15 mouse cellular contexts compared by ENCODE assay signal in genomic region chr19:18653058-18653457, GRCm38 (mm10). TPM values are rescaled to one million over a fixed set of nuclear protein-coding genes. Genes with fewer than 3 reads are reported as not detected.
A peak's percentile ranks its signal among the peaks of the same experiment; 100 is the strongest.
DNase-seq lines count a peak whose midpoint lies in the region; ATAC-seq and TF ChIP-seq lines count a peak whose summit lies in the region.
"Had no signal": no experiment of that assay in that cellular context is flagged by ENCODE, and none has a peak within 500 bp of the region (broad histone marks: within the 10 kb centered on the region; RNA-seq: fewer than 3 reads in every experiment).

No protein-coding gene starts in this region.

- H3K27ac ChIP-seq in heart, embryonic 10.5 days = peak overlapping the region; percentile 39; the same call in 1 of the 2 replicates
- no peak overlapping the region for H3K27ac ChIP-seq in heart, embryonic 12.5 days (ENCODE audit: poor library complexity, severe bottlenecking)
- H3K27ac ChIP-seq in CH12.LX (ENCODE audit: insufficient read depth, low read depth) (peak overlapping the region; percentile 97), MEL (ENCODE audit: control insufficient read depth, low read depth, low read length) (0 out of 2 replicates have a peak overlapping the region, but pooled peaks have one; percentile 16)
- H3K27ac ChIP-seq: embryonic facial prominence, embryonic 13.5 days; forebrain, embryonic 12.5 days; hindbrain, embryonic 10.5 days; hindbrain, embryonic 14.5 days; intestine, embryonic 15.5 days had no signal

- no peak for TF ChIP-seq CTCF in CH12.LX (conservative IDR thresholded peaks at IDR 0.05 in 1 of 2, IDR thresholded peaks at IDR 0.05 in 1 of 2; ENCODE audit: low read depth in 2 of 2, low read length in 2 of 2)
- TF ChIP-seq CTCF in MEL (IDR thresholded peaks at IDR 0.05 in 2 of 3, conservative IDR thresholded peaks at IDR 0.05 in 1 of 3; ENCODE audit: control insufficient read depth in 1 of 3, insufficient read depth in 1 of 3, low read depth in 2 of 3, low read length in 3 of 3, poor library complexity in 1 of 3, severe bottlenecking in 1 of 3) = no peak

- WGBS in heart, embryonic 10.5 days = 75% methylated on average over 6 of the region's 6 CpGs
- 61% methylated on average over 6 of the region's 6 CpGs for WGBS in heart, embryonic 12.5 days

- no peaks in the 10 kb centered on the region for H3K27me3 ChIP-seq in heart, embryonic 10.5 days (ENCODE audit: insufficient read depth, poor library complexity, severe bottlenecking)
- no peaks in the 10 kb centered on the region for H3K27me3 ChIP-seq in heart, embryonic 12.5 days (replicated peaks)
- H3K27me3 ChIP-seq in CH12.LX (replicated peaks) (no peaks in the 10 kb centered on the region), MEL (ENCODE audit: control insufficient read depth in 1 of 2, insufficient read depth in 2 of 2, low read length in 2 of 2) (no peaks in the 10 kb centered on the region)
- H3K27me3 ChIP-seq: embryonic facial prominence, embryonic 13.5 days; forebrain, embryonic 12.5 days; intestine, embryonic 15.5 days had no signal

- no peaks in the 10 kb centered on the region for H3K79me2 ChIP-seq in CH12.LX (replicated peaks; ENCODE audit: control insufficient read depth, extremely low read depth, insufficient read depth, poor library complexity, severe bottlenecking)
- H3K79me2 ChIP-seq in MEL (ENCODE audit: control insufficient read depth, insufficient read depth, low read length, poor library complexity) = no peaks in the 10 kb centered on the region

- no peak for TF ChIP-seq EP300 in CH12.LX (IDR thresholded peaks at IDR 0.05; ENCODE audit: low read length)
- peak; percentile 8 to 47; a peak in 2 of 4 replicates for TF ChIP-seq EP300 in MEL (IDR thresholded peaks at IDR 0.05; ENCODE audit: low read depth in 1 of 2, low read length in 2 of 2)

- H3K9ac ChIP-seq in heart, embryonic 12.5 days = no peak overlapping the region
- H3K9ac ChIP-seq in CH12.LX (ENCODE audit: insufficient read depth, low read depth) (peak overlapping the region; percentile 21; the same call in 1 of the 2 replicates), MEL (ENCODE audit: control insufficient read depth, low read depth, low read length, poor library complexity, severe bottlenecking) (no peak overlapping the region)
- H3K9ac ChIP-seq: embryonic facial prominence, embryonic 13.5 days; forebrain, embryonic 12.5 days; hindbrain, embryonic 14.5 days; intestine, embryonic 15.5 days had no signal

- TF ChIP-seq POLR2A in CH12.LX (IDR thresholded peaks at IDR 0.05; ENCODE audit: low read depth, low read length) (no peak), MEL (IDR thresholded peaks at IDR 0.05; ENCODE audit: control insufficient read depth in 1 of 2, insufficient read depth in 1 of 2, low read depth in 1 of 2, low read length in 2 of 2, poor library complexity in 1 of 2) (no peak)

- H3K4me2 ChIP-seq in heart, embryonic 12.5 days = no peak overlapping the region
- no peak overlapping the region; the same call in 1 of the 2 replicates for H3K4me2 ChIP-seq in CH12.LX (ENCODE audit: insufficient read depth, low read depth, poor library complexity, severe bottlenecking)
- H3K4me2 ChIP-seq: embryonic facial prominence, embryonic 13.5 days; forebrain, embryonic 12.5 days; hindbrain, embryonic 14.5 days; intestine, embryonic 15.5 days had no signal

- dilution Hi-C loops in CH12.LX (cut with MboI; ENCODE audit: extremely low pct_ligation_motif_present, extremely low pct_unique_long_range_greater_than_20kb, low sequenced_read_pairs) = no loop called here

- no peak overlapping the region for H3K4me3 ChIP-seq in heart, embryonic 10.5 days
- H3K4me3 ChIP-seq in heart, embryonic 12.5 days = no peak overlapping the region
- H3K4me3 ChIP-seq in CH12.LX (replicated peaks in 1 of 3; ENCODE audit: low read depth in 2 of 3, low read length in 2 of 3, poor library complexity in 1 of 3) = no peak overlapping the region
- no peak overlapping the region for H3K4me3 ChIP-seq in MEL (ENCODE audit: control insufficient read depth in 1 of 2, insufficient read depth in 1 of 2, low read depth in 2 of 2, low read length in 2 of 2)
- H3K4me3 ChIP-seq: embryonic facial prominence, embryonic 13.5 days; forebrain, embryonic 12.5 days; hindbrain, embryonic 10.5 days; intestine, embryonic 15.5 days had no signal

- no peak for ATAC-seq in heart, embryonic 12.5 days (ENCODE audit: insufficient number of reproducible peaks, low FRiP score)
- ATAC-seq: forebrain, embryonic 16.5 days; intestine, embryonic 15.5 days had no signal

- DNase-seq in cerebellum, postnatal 14 days = peak; percentile 34 to 42
- no peak for DNase-seq in cerebellum, adult 18-20 months
- no peak for DNase-seq in heart, embryonic 10.5 days (ENCODE audit: low spot score)
- DNase-seq in CH12.LX (ENCODE audit: extremely low read depth) (no peak), MEL (ENCODE audit: low read depth, low spot score) (no peak)
- DNase-seq: gastrocnemius, postnatal 25 days; kidney, adult 18-20 months had no signal

- peaks cover 29% of the 10 kb centered on the region for H3K4me1 ChIP-seq in heart, embryonic 10.5 days
- H3K4me1 ChIP-seq in heart, embryonic 12.5 days (replicated peaks) = peaks cover 34% of the 10 kb centered on the region
- H3K4me1 ChIP-seq in CH12.LX (ENCODE audit: control insufficient read depth in 1 of 2, insufficient read depth in 2 of 2) (peaks cover 18 to 45% of the 10 kb centered on the region in 2 experiments), MEL (ENCODE audit: control insufficient read depth in 1 of 2, insufficient read depth in 2 of 2, low read length in 2 of 2) (peaks cover 38 to 43% of the 10 kb centered on the region in 2 experiments)
- H3K4me1 ChIP-seq: embryonic facial prominence, embryonic 13.5 days; forebrain, embryonic 12.5 days had no signal

- TF ChIP-seq RAD21 in CH12.LX (IDR thresholded peaks at IDR 0.05; ENCODE audit: low read depth, low read length) = no peak
- no peak for TF ChIP-seq RAD21 in MEL (IDR thresholded peaks at IDR 0.05; ENCODE audit: low read depth, low read length)

- no peaks in the 10 kb centered on the region for H3K9me3 ChIP-seq in heart, embryonic 10.5 days
- no peaks in the 10 kb centered on the region for H3K9me3 ChIP-seq in heart, embryonic 12.5 days (replicated peaks)
- H3K9me3 ChIP-seq in CH12.LX (replicated peaks; ENCODE audit: low read length) = no peaks in the 10 kb centered on the region
- no peaks in the 10 kb centered on the region for H3K9me3 ChIP-seq in MEL (replicated peaks; ENCODE audit: insufficient read depth, low read length)
- H3K9me3 ChIP-seq: embryonic facial prominence, embryonic 13.5 days; forebrain, embryonic 12.5 days; G1E; hindbrain, embryonic 10.5 days; intestine, embryonic 15.5 days had no signal

- no peaks in the 10 kb centered on the region for H3K36me3 ChIP-seq in heart, embryonic 10.5 days
- H3K36me3 ChIP-seq in heart, embryonic 12.5 days = no peaks in the 10 kb centered on the region
- peaks cover 0 to 4% of the 10 kb centered on the region in 2 experiments for H3K36me3 ChIP-seq in CH12.LX (replicated peaks in 1 of 2; ENCODE audit: control insufficient read depth in 1 of 2, insufficient read depth in 1 of 2, low read length in 1 of 2)
- peaks cover 0 to 49% of the 10 kb centered on the region in 2 experiments; a peak in 2 of 4 replicates for H3K36me3 ChIP-seq in MEL (ENCODE audit: control insufficient read depth in 1 of 2, insufficient read depth in 2 of 2, low read length in 2 of 2)
- H3K36me3 ChIP-seq: embryonic facial prominence, embryonic 13.5 days; forebrain, embryonic 12.5 days; hindbrain, embryonic 10.5 days; intestine, embryonic 15.5 days had no signal

- in situ Hi-C loops in CH12.LX (cut with MboI; ENCODE audit: low pct_ligation_motif_present, low pct_unique_long_range_greater_than_20kb, low sequenced_read_pairs) = no loop called here

TF ChIP-seq in MEL, 35 proteins besides CTCF, POLR2A, EP300 and RAD21 (continues in another document):
- TF ChIP-seq ELF1 (IDR thresholded peaks at IDR 0.05; ENCODE audit: low read depth, low read length) = no peak

RNA-seq across cellular contexts. Expression of gene Carnmt1, which starts 17.5 kb away (rescaled TPM):
- polyA plus RNA-seq in heart, embryonic 10.5 days (2016; fragmentation: Nextera tagmentation; extraction: Ambion mirVana) = 24.4 and 33.3 TPM in 2 replicates
- 32.3 and 34.9 TPM in 2 replicates for polyA plus RNA-seq in heart, embryonic 12.5 days (2016; fragmentation: Nextera tagmentation; extraction: Ambion mirVana)
- total RNA-seq in CH12.LX (2012; rRNA removed) (17.6 and 29.3 TPM in 2 replicates), CH12.LX (2014; rRNA removed) (41.7 and 45.0 TPM in 2 replicates), MEL (2012; rRNA removed) (15.4 and 16.4 TPM in 2 replicates)
- polyA plus RNA-seq in CH12.LX (2012; ENCODE audit: insufficient read length, low read depth) (27.2 and 47.1 TPM in 2 replicates), MEL (2012; ENCODE audit: insufficient read depth in 1 of 2, insufficient read length in 2 of 2, low read depth in 1 of 2, low replicate concordance in 2 of 2, missing spikeins in 1 of 2) (10 to 100 TPM in 1 of 2 experiments, not detected in 1; 23.3 TPM)

RNA-seq across cellular contexts. Expression of gene Nmrk1, which starts 21.3 kb away (rescaled TPM):
- polyA plus RNA-seq in heart, embryonic 10.5 days (2016; fragmentation: Nextera tagmentation; extraction: Ambion mirVana) = 6.0 and 6.7 TPM in 2 replicates
- 5.7 and 6.3 TPM in 2 replicates for polyA plus RNA-seq in heart, embryonic 12.5 days (2016; fragmentation: Nextera tagmentation; extraction: Ambion mirVana)
- total RNA-seq in CH12.LX (2012; rRNA removed) = 9.1 and 9.8 TPM in 2 replicates
- total RNA-seq in CH12.LX (2014; rRNA removed) = 10.1 and 10.2 TPM in 2 replicates
- 7.5 and 9.7 TPM in 2 replicates for polyA plus RNA-seq in CH12.LX (2012; ENCODE audit: insufficient read length, low read depth)
- total RNA-seq in MEL (2012; rRNA removed) = 22.5 and 25.1 TPM in 2 replicates
- polyA plus RNA-seq in MEL (2012; ENCODE audit: insufficient read depth in 1 of 2, insufficient read length in 2 of 2, low read depth in 1 of 2, low replicate concordance in 2 of 2, missing spikeins in 1 of 2) = 10 to 100 TPM in 1 of 2 experiments, not detected in 1; 18.5 TPM

RNA-seq across cellular contexts. Expression of gene Ostf1, which starts 21.4 kb away (rescaled TPM):
- polyA plus RNA-seq in heart, embryonic 10.5 days (2016; fragmentation: Nextera tagmentation; extraction: Ambion mirVana) = 58.0 and 62.4 TPM in 2 replicates
- 59.5 and 60.4 TPM in 2 replicates for polyA plus RNA-seq in heart, embryonic 12.5 days (2016; fragmentation: Nextera tagmentation; extraction: Ambion mirVana)
- total RNA-seq in CH12.LX (2012; rRNA removed) (122 and 131 TPM in 2 replicates), CH12.LX (2014; rRNA removed) (175 and 188 TPM in 2 replicates), MEL (2012; rRNA removed) (152 and 162 TPM in 2 replicates)
- polyA plus RNA-seq in CH12.LX (2012; ENCODE audit: insufficient read length, low read depth) (110 and 125 TPM in 2 replicates), MEL (2012; ENCODE audit: insufficient read depth in 1 of 2, insufficient read length in 2 of 2, low read depth in 1 of 2, low replicate concordance in 2 of 2, missing spikeins in 1 of 2) (100 to 1,000 TPM in 1 of 2 experiments, not detected in 1; 117 TPM)

RNA-seq across cellular contexts. Expression of gene D030056L22Rik, which starts 59.9 kb away (rescaled TPM):
- polyA plus RNA-seq in heart, embryonic 10.5 days (2016; fragmentation: Nextera tagmentation; extraction: Ambion mirVana) = 21.0 and 27.2 TPM in 2 replicates
- 29.3 and 29.8 TPM in 2 replicates for polyA plus RNA-seq in heart, embryonic 12.5 days (2016; fragmentation: Nextera tagmentation; extraction: Ambion mirVana)
- total RNA-seq in CH12.LX (2012; rRNA removed) (20.6 and 24.1 TPM in 2 replicates), CH12.LX (2014; rRNA removed) (73.7 and 76.0 TPM in 2 replicates), MEL (2012; rRNA removed) (27.8 and 29.0 TPM in 2 replicates)
- polyA plus RNA-seq in CH12.LX (2012; ENCODE audit: insufficient read length, low read depth) (24.7 and 29.2 TPM in 2 replicates), MEL (2012; ENCODE audit: insufficient read depth in 1 of 2, insufficient read length in 2 of 2, low read depth in 1 of 2, low replicate concordance in 2 of 2, missing spikeins in 1 of 2) (10 to 100 TPM in 1 of 2 experiments, not detected in 1; 27.0 TPM)

Comparison
In these comparisons a context has a peak if more than half of its experiments do, and no peak if none do; other contexts are left out.
1. DNase-seq: peak in cerebellum, postnatal 14 days (2 of 2); none in cerebellum, adult 18-20 months (0 of 2), heart, embryonic 10.5 days (single experiment), CH12.LX (single experiment) and MEL (single experiment).